Mouse (Mus musculus) liver, postnatal 0 days (tissue): ENCODE data around the gene Nlrc5.

ENCODE experiments used
- CTCF ChIP-seq: sonication (generic); IDR thresholded peaks from 2 replicates; pipeline ENCODE4 v1.5.1; 2016; ENCODE audit warnings: antibody characterized with exemption, low read depth
- EP300 ChIP-seq: IDR thresholded peaks from 2 replicates; pipeline ENCODE4 v1.6.1; 2016; ENCODE audit warnings: antibody characterized with exemption, low read depth, mild to moderate bottlenecking

GRCm38 (mm10) chr8:94532525-94532872 lies 98.3 kb downstream of the Nlrc5 start:
- no peak for TF ChIP-seq CTCF
- no peak for TF ChIP-seq EP300
